Mouse (Mus musculus): ENCODE measurements around the gene Mrpl12. TPM values are rescaled to one million over a fixed set of nuclear protein-coding genes. Genes with fewer than 3 reads are reported as not detected.

Gene Mrpl12
- total and polyA plus RNA-seq, 3 experiments: 60.3 to 363 (median 267) TPM

DNA sequence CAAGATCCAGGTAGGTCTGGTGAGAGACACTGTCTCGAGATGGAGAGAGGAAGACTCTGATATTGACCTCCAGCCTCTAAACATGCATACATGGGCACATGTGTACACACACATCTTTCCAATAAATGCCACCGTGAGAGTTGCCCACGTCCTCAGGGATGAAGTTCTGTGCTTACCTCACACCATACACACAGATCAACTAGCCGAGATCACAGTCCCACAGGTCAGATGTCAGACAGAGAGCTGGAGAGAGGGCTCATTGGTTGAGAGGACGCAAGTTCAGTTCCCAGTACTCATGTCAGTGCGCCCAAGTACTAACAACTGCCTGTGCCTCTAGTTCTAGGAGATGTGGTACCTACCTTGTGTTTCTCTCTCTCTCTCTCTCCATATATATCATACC lies 16.6 kb downstream of the Mrpl12 start:
- dilution Hi-C loops (cut with MboI; ENCODE audit: extremely low pct_ligation_motif_present, extremely low pct_unique_long_range_greater_than_20kb, low sequenced_read_pairs): no loop called here
- in situ Hi-C loops (cut with MboI; ENCODE audit: low pct_ligation_motif_present, low pct_unique_long_range_greater_than_20kb, low sequenced_read_pairs): no loop called here
- no peaks in the 10 kb centered on the region for H3K9me3 ChIP-seq (replicated peaks; ENCODE audit: low read length)

DNA sequence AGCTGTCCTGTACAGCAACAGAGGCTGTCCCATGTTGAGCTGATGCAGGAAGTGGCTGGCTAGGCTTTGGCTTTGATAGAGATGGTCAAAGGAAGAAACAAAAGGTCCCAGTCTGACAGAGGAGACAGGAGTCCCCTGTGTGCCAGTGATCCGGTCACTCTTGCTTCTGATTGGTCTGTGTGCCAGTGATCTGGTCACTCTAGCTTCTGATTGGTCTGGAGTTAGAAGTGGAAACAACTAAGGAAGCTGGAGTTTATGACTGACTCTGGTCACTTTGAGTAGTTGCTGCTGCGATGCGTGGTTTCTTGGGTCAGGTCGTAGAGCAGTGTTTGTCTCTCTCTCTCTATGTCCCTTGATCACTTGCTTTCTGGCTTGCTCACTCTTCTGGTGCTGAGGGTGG lies 17.3 kb downstream of the Mrpl12 start:
- TF ChIP-seq MXI1 (IDR thresholded peaks at IDR 0.05; ENCODE audit: low read depth, low read length): no peak
- no peak for TF ChIP-seq IRF4 (IDR thresholded peaks at IDR 0.05; ENCODE audit: low read depth, low read length)
- no peak for TF ChIP-seq CHD1 (IDR thresholded peaks at IDR 0.05; ENCODE audit: low read depth, low read length)
- no peak for TF ChIP-seq POLR2A (IDR thresholded peaks at IDR 0.05; ENCODE audit: low read depth, low read length)
- no peak for TF ChIP-seq USF1 (IDR thresholded peaks at IDR 0.05; ENCODE audit: low read depth, low read length)
- no peak for TF ChIP-seq ELF1 (IDR thresholded peaks at IDR 0.05; ENCODE audit: low read depth, low read length)
- no peak for TF ChIP-seq MYC (IDR thresholded peaks at IDR 0.05; ENCODE audit: low read depth, low read length)
- no peak for TF ChIP-seq ZC3H11A (IDR thresholded peaks at IDR 0.05; ENCODE audit: low read depth, low read length)
- no peak for TF ChIP-seq RAD21 (IDR thresholded peaks at IDR 0.05; ENCODE audit: low read depth, low read length)
- TF ChIP-seq JUND (conservative IDR thresholded peaks at IDR 0.05; ENCODE audit: low read depth, low read length): no peak
- TF ChIP-seq SMC3 (IDR thresholded peaks at IDR 0.05; ENCODE audit: low read depth, low read length): no peak
- TF ChIP-seq MAFK (IDR thresholded peaks at IDR 0.05; ENCODE audit: insufficient replicate concordance, low read length): no peak
- no peak for TF ChIP-seq BHLHE40 (IDR thresholded peaks at IDR 0.05; ENCODE audit: low read depth, low read length)
- TF ChIP-seq ZKSCAN1 (IDR thresholded peaks at IDR 0.05; ENCODE audit: borderline replicate concordance, low read depth, low read length): no peak
- TF ChIP-seq MEF2A (IDR thresholded peaks at IDR 0.05; ENCODE audit: borderline replicate concordance, low read depth, low read length): no peak
- TF ChIP-seq E2F4 (IDR thresholded peaks at IDR 0.05; ENCODE audit: insufficient replicate concordance, low read depth, low read length): no peak
- TF ChIP-seq NELFE (IDR thresholded peaks at IDR 0.05; ENCODE audit: low read depth, low read length): no peak
- TF ChIP-seq MAX (IDR thresholded peaks at IDR 0.05; ENCODE audit: low read length): no peak
- no peak for TF ChIP-seq CHD2 (IDR thresholded peaks at IDR 0.05; ENCODE audit: low read length)
- H3K27ac ChIP-seq (ENCODE audit: insufficient read depth, low read depth): no peak overlapping the region
- no peaks in the 10 kb centered on the region for H3K9me3 ChIP-seq (replicated peaks; ENCODE audit: low read length)
- no peaks in the 10 kb centered on the region for H3K79me2 ChIP-seq (replicated peaks; ENCODE audit: control insufficient read depth, extremely low read depth, insufficient read depth, poor library complexity, severe bottlenecking)
- no peaks in the 10 kb centered on the region for H3K27me3 ChIP-seq (replicated peaks)
- in situ Hi-C loops (cut with MboI; ENCODE audit: low pct_ligation_motif_present, low pct_unique_long_range_greater_than_20kb, low sequenced_read_pairs) (no loop called here), dilution Hi-C loops (cut with MboI; ENCODE audit: extremely low pct_ligation_motif_present, extremely low pct_unique_long_range_greater_than_20kb, low sequenced_read_pairs) (no loop called here)
- H3K4me2 ChIP-seq (ENCODE audit: insufficient read depth, low read depth, poor library complexity, severe bottlenecking): no peak overlapping the region
- H3K4me1 ChIP-seq (ENCODE audit: control insufficient read depth in 1 of 2, insufficient read depth in 2 of 2): no peaks in the 10 kb centered on the region
- H3K4me3 ChIP-seq (replicated peaks in 1 of 3; ENCODE audit: low read depth in 2 of 3, low read length in 2 of 3, poor library complexity in 1 of 3): no peak overlapping the region
- peaks cover 21 to 32% of the 10 kb centered on the region in 2 experiments for H3K36me3 ChIP-seq (replicated peaks in 1 of 2; ENCODE audit: control insufficient read depth in 1 of 2, insufficient read depth in 1 of 2, low read length in 1 of 2)
- no peak overlapping the region for H3K9ac ChIP-seq (ENCODE audit: insufficient read depth, low read depth)
- DNase-seq (ENCODE audit: extremely low read depth): no peak

More for the DNA sequence above, 16.6 kb downstream of the Mrpl12 start:
- H3K27ac ChIP-seq (ENCODE audit: insufficient read depth, low read depth): no peak overlapping the region
- H3K27me3 ChIP-seq (replicated peaks): no peaks in the 10 kb centered on the region
- H3K4me2 ChIP-seq (ENCODE audit: insufficient read depth, low read depth, poor library complexity, severe bottlenecking): no peak overlapping the region
- H3K9ac ChIP-seq (ENCODE audit: insufficient read depth, low read depth): no peak overlapping the region
- H3K4me1 ChIP-seq (ENCODE audit: control insufficient read depth in 1 of 2, insufficient read depth in 2 of 2): no peaks in the 10 kb centered on the region
- peaks cover 26 to 39% of the 10 kb centered on the region in 2 experiments for H3K36me3 ChIP-seq (replicated peaks in 1 of 2; ENCODE audit: control insufficient read depth in 1 of 2, insufficient read depth in 1 of 2, low read length in 1 of 2)
- no peak overlapping the region for H3K4me3 ChIP-seq (replicated peaks in 1 of 3; ENCODE audit: low read depth in 2 of 3, low read length in 2 of 3, poor library complexity in 1 of 3)
- no peaks in the 10 kb centered on the region for H3K79me2 ChIP-seq (replicated peaks; ENCODE audit: control insufficient read depth, extremely low read depth, insufficient read depth, poor library complexity, severe bottlenecking)
- DNase-seq (ENCODE audit: extremely low read depth): no peak
- TF ChIP-seq JUN (IDR thresholded peaks at IDR 0.05; ENCODE audit: insufficient read depth, low read depth, low read length) (no peak), CHD1 (IDR thresholded peaks at IDR 0.05; ENCODE audit: low read depth, low read length) (no peak), ZC3H11A (IDR thresholded peaks at IDR 0.05; ENCODE audit: low read depth, low read length) (no peak)
